7 mouse cellular contexts compared by ENCODE assay signal in the genomic region with DNA sequence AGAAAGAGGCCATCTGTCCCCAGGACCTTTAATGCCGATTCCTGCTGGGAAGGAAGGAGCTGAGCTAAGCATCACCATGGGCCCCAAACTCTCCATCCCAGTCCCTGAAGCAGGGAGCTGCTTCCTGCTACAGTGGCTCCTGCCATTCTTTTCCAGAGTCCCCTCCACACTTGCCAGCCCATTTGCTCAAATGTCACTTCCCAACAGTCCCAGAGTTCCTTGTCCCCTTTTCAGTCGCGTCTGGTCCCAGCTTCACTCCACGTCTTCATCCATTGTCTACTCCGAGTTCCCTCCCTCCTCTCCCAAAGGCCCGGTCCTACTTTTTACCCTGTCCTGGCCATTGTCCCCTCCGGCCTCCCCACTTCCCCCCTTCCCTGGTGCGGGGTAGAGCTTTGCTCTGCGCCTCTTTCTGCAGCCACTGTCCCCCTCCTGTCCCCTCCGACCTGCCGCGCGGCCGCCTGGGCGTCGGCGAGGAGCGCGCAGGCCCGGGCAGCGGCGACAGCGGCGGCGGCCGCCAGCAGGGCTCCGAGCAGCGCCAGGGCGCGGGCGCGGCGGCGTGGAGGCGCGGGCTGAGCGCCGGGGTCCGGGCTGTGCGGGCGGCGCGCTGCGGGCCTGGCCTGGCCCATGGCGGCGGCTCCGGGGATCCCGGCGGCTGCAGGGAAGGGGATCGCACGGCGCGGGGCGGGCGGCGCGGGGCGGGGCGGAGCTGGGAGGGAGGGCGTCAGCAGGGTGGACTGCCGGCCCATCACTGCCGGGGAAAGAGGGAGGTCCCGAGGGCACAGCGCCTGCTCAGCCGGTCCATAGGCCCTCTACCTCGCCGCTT. TPM values are rescaled to one million over a fixed set of nuclear protein-coding genes. Genes with fewer than 3 reads are reported as not detected.
DNase-seq lines count a peak whose midpoint lies in the region; ATAC-seq and TF ChIP-seq lines count a peak whose summit lies in the region.

A gene (minus strand): TSS at position 673 of the 823 bp plus-strand sequence.

- peak; percentile 90 for ATAC-seq in lung, embryonic 14.5 days (ENCODE audit: insufficient read depth)

- peak; percentile 72 for DNase-seq in MN1 (ENCODE audit: low spot score)
- DNase-seq in adrenal gland, postnatal 25 days = peak; percentile 85
- peak; percentile 75 for DNase-seq in forebrain, embryonic 10.5 days (ENCODE audit: extremely low spot score, low spot score)
- peak; percentile 73 to 84 for DNase-seq in heart, postnatal 10 days
- peak; percentile 78 to 83 for DNase-seq in kidney, postnatal 4 days
- peak; percentile 80 for DNase-seq in lung, embryonic 14.5 days

- H3K36me3 ChIP-seq in forebrain, embryonic 10.5 days (replicated peaks) = peaks cover 45% of the 10 kb centered on the region
- H3K36me3 ChIP-seq in lung, embryonic 14.5 days (ENCODE audit: insufficient read depth) = peaks cover 32% of the 10 kb centered on the region

- no peak for TF ChIP-seq POLR2A in olfactory bulb, adult 2 months (IDR thresholded peaks at IDR 0.05; ENCODE audit: insufficient read depth, low read depth, low read length)

- peak within 1 kb of the TSS; percentile 77 for H3K4me3 ChIP-seq in forebrain, embryonic 10.5 days
- H3K4me3 ChIP-seq in lung, embryonic 14.5 days (ENCODE audit: low read depth, low read length) = peak within 1 kb of the TSS; percentile 62
- peak within 1 kb of the TSS; percentile 88 for H3K4me3 ChIP-seq in olfactory bulb, adult 2 months (ENCODE audit: insufficient read depth, low read depth, low read length)

- peaks cover 37% of the 10 kb centered on the region for H3K4me1 ChIP-seq in forebrain, embryonic 10.5 days
- H3K4me1 ChIP-seq in lung, embryonic 14.5 days (ENCODE audit: insufficient read depth) = 0 out of 2 replicates have a peak, but pooled peaks cover 3% of the 10 kb centered on the region
- H3K4me1 ChIP-seq in olfactory bulb, adult 2 months (ENCODE audit: control insufficient read depth, insufficient read depth, low read length) = peaks cover 28% of the 10 kb centered on the region

- no peak for TF ChIP-seq CTCF in lung, embryonic 14.5 days (IDR thresholded peaks at IDR 0.05; ENCODE audit: low read depth)
- TF ChIP-seq CTCF in olfactory bulb, adult 2 months (IDR thresholded peaks at IDR 0.05; ENCODE audit: insufficient read depth, low read depth, low read length) = peak; percentile 19; the same call in 1 of the 2 replicates

- intact Hi-C loops in heart, postnatal 10 days (cut with DNase I) = no loop called here

- H3K9me3 ChIP-seq in forebrain, embryonic 10.5 days = peaks cover 12% of the 10 kb centered on the region
- peaks cover 6% of the 10 kb centered on the region; the same call in 1 of the 2 replicates for H3K9me3 ChIP-seq in lung, embryonic 14.5 days (ENCODE audit: low read depth, low read length)

- peak within 1 kb of the TSS; percentile 96 for H3K27ac ChIP-seq in forebrain, embryonic 10.5 days
- peak within 1 kb of the TSS; percentile 86 for H3K27ac ChIP-seq in lung, embryonic 14.5 days (ENCODE audit: low read depth)
- no peak within 1 kb of the TSS for H3K27ac ChIP-seq in olfactory bulb, adult 2 months (ENCODE audit: insufficient read depth, low read depth, low read length)

- H3K9ac ChIP-seq in lung, embryonic 14.5 days = peak within 1 kb of the TSS; percentile 97

- WGBS in forebrain, embryonic 10.5 days = under 1% methylated on average over 65 of the region's 67 CpGs
- under 1% methylated on average over 54 of the region's 67 CpGs for WGBS in lung, embryonic 14.5 days
- 7% methylated on average over 67 of the region's 67 CpGs for WGBS in olfactory bulb, adult 2 months

- peak within 1 kb of the TSS; percentile 79 for H3K4me2 ChIP-seq in lung, embryonic 14.5 days

- no peaks in the 10 kb centered on the region for H3K27me3 ChIP-seq in forebrain, embryonic 10.5 days (ENCODE audit: poor library complexity, severe bottlenecking)
- no peaks in the 10 kb centered on the region for H3K27me3 ChIP-seq in lung, embryonic 14.5 days (ENCODE audit: insufficient read depth, low read length)

RNA-seq across cellular contexts. Expression of the gene that starts here (rescaled TPM):
- total RNA-seq in adrenal gland, postnatal 25 days (2021) = 30.5 and 35.2 TPM in 2 replicates
- 8.3 and 9.3 TPM in 2 replicates for polyA plus RNA-seq in forebrain, embryonic 10.5 days (2016; fragmentation: Nextera tagmentation; extraction: Ambion mirVana)
- 10 to 100 TPM; 38.2 to 45.2 TPM for total RNA-seq in heart, postnatal 10 days (2021)
- 49.5 and 62.0 TPM in 2 replicates for polyA plus RNA-seq in lung, embryonic 14.5 days (2014; fragmentation: Nextera tagmentation; extraction: Ambion mirVana)
- not detected in 2 replicates for polyA plus RNA-seq in olfactory bulb, adult 2 months (2012; ENCODE audit: insufficient read depth, insufficient read length, low replicate concordance, missing spikeins)
